Mouse (Mus musculus) megakaryocyte-erythroid progenitor cell, adult 5-6 weeks (primary cell): ENCODE results near the gene Zfp628. TPM values are rescaled to one million over a fixed set of nuclear protein-coding genes. Genes with fewer than 3 reads are reported as not detected.
A peak's percentile ranks its signal among the peaks of the same experiment; 100 is the strongest.
"Not testable (repeated sequence)": the region's sequence is repeated elsewhere in the genome, so short reads cannot be mapped to it uniquely, and the experiment has no call there.

Experiments
- ATAC-seq: replicated peaks from 2 replicates; pipeline ENCODE4 v1.8.0; 2016; ENCODE audit warnings: mild to moderate bottlenecking, inconsistent platforms; ENCODE audit not compliant: severe bottlenecking, poor library complexity, low FRiP score, low TSS enrichment
- total RNA-seq, 2 experiments: library from RNA; stranded (forward) in 1 of 2; stranded (reverse) in 1 of 2; fragments of 200-1000, 215-1000 nt in 1 of 2; fragments of >200 nt in 1 of 2; fragmentation: Nextera tagmentation in 1 of 2; gene quantifications; 2 replicates each; pipeline ENCODE4 v1.2.3; 2014 to 2017

Gene Zfp628
- total RNA-seq (2014; fragmentation: Nextera tagmentation) (8.2 and 11.6 TPM in 2 replicates), total RNA-seq (2017) (1.1 and 1.2 TPM in 2 replicates)

DNA sequence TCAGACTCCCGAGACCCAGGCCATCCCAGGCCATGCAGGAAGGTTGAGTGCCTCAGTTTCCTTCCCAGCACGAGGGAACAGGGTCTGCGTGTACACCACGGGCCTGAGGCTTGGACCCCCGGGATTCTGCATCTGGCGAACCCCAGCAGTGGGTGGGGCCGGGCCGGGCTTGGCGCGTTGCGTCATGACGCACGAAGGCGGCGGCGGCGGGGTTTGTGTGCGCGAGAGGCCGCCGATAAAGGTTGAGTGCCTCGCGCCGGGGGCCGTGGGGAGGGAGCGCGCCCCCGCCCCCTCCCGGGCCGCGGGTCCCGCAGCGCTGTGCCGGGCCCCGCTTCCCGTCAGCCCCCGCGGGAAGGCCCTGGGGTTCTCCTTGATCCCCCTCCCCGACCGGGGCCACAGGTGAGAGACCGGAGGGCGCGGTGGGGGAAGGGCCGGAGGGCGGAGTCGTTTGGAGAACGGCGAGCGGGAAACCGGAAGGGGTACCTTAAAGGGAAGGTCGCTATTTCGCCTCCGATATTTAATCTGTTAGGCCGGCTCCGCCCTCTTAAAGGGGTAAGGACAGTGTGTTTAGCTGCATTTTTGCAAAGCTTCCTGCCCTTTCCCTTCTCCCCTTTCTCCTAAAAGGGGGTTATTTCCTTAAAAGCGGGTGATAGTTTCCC lies at the start of gene Zfp628:
Gene Zfp628, plus strand, starts transcription at position 211 of the 659 bp plus-strand sequence.
- peak; percentile 80 for ATAC-seq

DNA sequence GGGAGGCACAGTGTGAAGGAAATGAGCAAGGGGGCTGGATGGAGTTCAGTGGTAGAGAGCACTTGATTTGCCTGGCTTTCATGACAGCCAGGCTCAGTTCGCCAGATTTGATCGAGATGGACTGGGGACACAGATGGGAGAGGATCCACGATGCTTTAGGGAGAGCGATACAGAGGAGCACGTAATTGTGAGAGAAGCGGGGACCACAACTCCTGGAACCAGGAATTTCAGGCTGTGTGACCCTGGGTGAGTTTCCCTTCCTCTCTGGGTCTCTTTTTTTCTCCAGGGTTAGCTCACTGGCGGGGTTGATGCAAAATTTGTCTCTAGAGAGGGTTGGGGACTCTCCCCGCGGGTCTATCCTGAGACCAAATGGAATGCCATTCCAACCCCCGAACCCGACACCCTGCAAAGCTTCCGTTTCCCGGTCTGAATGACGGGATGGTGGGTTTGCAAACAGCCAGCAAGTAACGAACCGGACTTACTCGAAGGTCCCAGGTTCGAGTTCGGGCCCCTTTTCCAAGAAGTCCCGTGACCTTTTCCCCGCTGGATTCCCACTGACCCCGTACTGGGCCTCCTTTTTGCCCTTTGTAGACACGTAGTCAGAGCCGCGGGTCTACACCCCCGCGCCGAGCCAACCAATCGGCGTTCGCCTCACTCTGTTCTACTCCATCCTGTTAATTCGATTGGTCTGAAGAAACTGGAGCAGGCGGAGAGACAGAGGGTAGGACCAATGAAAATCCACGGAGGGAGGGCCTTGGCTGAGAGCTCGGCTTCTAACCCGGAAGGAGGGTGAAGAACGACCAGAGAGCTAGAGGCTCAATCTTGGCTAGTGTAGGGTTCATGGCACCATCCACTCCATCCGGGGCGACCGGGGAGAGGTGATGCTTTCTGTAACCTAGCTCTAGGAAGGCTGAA lies 49.2 kb upstream of the Zfp628 start:
- ATAC-seq, result peak; percentile 99

DNA sequence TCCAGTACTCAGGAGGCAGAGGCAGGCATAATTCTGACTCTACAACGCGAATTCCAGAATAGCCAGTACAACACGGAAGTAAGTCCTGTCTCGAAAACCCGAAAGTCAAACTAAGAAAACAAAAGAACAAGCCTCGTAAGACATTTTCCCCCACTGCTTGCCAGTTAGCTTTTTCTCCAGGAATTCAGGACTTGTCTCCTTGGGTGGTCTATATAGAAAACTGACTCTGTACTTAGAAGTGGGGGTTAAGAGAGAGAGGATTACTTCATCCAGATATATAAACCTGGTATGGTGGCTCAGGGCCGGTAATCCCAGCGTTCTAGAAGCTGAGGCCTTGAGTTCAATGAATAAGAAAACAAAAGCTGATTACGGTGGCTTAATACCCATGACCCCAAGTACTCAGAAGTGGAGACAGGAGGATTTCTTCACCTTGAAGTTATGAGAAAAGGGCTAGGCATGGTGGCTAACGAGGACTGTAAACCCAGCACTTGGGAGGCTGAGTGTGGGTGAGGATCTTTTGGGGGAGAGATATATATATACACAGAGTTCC lies 48.3 kb upstream of the Zfp628 start:
- no peak for ATAC-seq

DNA sequence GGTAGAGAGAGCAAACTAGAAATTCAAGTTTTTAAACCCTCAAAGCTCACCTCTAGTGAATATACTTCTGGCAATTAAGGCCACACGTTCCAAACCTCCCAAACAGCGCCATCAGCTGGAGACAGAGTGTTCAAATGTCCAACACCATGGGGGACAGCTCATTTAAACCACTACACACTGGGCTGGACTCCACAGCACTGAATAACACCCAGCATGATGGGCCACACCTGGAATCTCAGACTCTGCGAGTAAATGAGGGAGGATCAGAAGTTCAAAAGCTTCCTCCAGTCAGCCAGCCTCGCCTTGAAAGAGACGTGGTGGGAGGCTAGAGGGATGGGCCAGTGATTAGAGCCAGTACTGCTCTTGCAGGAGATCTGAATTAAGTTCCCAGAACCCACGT lies 44.9 kb upstream of the Zfp628 start, which contains the start of gene Isoc2b:
Gene Isoc2b, minus strand, starts transcription at position 126 of the 400 bp plus-strand sequence.
- no peak for ATAC-seq

DNA sequence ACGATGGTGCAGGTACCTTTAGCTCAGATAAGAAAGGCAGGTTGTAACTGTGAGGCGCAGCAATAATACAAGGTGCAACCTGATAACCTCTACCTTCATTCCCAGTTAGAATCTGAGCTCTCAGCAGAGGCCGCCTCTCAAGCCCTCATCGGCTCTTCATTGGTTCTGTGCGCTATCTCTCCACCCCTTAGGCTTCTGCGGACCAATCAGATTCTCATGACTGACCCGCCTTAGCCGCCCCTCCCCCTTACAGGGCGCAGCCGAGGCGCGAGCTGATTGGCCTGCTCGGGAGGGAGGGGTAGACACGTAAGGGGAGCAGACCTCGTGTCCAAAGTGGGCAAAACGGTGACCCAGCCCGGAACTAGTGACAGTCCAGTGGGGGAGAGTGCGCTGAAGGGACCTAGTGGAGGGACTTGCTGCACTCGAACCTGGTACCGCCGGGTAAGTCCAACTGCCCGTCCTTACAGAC lies 38.2 kb upstream of the Zfp628 start, which contains the start of gene Isoc2a:
Gene Isoc2a, plus strand, starts transcription at position 401 of the 469 bp plus-strand sequence.
- peak; percentile 99 for ATAC-seq

DNA sequence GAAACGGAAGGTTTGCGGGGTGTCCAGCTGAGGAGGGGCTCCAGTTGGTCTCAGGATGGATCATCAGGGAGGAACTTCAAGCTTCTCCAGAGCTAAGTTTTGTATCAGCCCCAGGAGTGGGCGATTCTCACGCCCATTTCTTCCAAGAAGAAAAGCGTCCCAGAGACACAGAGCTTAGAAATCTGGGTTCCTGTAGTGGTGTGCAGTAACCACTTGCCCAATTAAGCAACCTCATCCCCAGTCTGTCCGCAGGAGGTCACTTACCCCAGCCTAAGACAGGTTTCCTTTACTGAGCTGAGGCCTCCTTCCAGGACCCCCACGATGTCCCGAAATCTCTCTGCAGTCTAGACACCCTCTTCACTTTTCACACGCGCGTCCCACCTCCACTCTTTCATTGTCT lies 37.8 kb upstream of the Zfp628 start:
- ATAC-seq, result peak; percentile 19

DNA sequence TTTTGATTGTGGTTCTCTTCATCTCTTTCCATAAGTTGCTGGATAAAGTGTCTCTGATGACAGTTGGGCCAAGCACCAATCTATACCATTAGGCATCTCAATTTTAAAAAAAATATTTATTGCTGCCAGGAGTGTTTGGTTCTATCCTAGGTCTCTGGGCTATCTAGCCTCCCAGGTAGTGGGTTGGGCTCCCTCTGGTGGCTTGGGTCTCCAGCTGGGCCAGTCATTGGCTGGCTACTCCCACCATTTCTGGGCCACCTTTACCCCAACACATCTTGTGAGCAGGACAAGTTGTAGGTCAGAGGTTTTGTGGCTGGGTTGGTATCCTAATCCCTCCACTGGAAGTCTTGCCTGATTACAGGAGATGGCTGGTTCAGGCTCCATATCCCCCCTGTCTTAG lies 36.8 kb upstream of the Zfp628 start:
- ATAC-seq, result peak; percentile 49; the same call in 1 of the 2 replicates

DNA sequence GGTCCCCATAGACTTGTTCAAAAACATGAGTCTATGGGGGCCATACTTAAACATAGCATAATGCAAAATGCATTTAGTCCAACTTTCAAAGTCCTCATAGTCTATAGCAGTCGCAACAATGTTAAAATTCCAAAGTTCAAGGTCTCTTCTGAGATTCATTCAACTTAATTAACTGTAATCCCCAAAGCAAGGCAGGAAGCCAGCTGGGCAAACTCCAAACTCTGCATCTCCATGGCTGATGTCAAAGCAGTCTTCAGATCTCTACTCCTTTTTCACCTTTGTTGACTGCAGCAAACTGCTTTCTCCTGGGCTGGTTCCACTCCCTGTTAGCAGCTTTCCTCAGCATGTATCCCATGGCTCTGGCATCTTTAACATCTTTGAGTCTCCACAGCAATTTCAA lies 36.0 kb upstream of the Zfp628 start:
- not testable (repeated sequence) for ATAC-seq

DNA sequence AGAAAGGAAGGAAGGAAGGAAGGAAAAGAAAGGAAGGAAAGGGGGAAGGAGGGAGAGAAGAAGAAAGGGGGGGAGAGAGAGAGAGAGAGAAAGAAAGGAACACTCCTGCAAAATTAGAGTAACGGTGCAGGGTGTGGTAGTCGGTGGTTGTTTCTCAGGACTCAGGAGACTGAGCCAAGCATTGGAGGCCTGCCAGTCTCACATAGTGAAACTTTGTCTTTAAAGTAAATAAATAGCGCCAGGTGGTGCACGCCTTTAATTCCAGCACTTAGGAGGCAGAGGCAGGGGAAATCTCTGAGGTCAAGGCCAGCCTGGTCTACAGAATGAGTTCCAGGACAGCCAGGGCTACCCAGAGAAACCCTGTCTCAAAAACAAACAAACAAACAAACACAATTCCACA lies 28.3 kb upstream of the Zfp628 start:
- ATAC-seq, result no peak

DNA sequence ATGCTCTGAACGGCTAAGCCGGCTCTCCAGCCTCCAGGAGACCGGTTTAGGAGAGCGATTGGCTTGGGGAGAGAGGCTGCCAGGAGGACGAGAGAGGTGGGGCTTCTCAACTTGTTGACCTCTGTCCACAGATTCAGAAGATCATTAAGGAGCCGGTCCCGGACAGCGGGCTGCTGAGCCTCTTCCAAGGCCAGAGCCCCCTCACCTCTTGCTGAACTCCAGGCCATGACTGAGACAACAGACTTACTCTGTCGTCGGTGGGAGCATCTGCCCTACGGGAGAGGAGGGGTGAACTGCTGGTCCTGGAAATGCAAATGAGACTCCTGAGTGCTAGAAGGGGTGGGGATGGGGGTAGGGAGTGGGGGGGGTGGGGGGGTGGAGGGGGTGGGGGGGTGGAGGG lies 19.8 kb upstream of the Zfp628 start:
- ATAC-seq, result no peak

DNA sequence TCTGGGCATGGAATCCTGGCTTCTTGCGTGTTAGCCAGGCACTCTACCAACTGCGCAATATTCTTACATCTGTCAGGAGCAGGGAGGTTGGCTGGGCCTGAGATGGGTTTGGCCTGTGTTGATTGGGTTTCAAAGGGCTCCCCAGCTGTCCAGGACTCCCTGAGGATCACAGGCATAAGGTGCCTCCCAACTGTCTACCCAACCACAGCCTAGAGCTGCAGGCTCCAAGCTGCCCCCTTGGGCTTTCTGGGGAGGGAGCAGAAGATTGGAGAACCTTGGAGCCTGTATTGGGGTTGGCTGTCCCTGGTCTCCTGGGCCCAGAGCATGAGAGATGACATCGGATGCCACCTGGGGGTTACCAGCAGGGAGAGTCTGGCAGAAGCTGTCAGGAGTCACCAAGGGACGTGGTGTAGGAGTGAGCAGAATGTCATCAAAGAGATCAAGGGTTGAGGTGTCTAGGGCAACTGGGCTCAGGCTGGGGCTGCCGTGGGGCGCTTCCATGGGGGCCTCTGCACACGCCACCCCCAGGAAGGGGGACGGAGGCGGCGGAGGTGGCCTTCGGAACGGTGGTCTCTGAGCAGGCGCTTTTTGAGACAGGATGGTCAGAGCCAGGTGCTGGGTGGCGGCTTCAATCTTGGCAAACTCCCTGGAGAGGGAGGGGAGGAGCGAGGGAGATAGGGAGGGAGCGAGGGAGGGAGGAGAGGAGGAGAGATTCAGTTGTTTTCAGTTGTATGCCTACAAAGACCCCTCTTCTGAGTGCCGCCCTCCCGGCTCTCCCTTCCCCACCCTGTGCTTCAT lies 16.0 kb upstream of the Zfp628 start:
- ATAC-seq, result peak; percentile 16; the same call in 1 of the 2 replicates

DNA sequence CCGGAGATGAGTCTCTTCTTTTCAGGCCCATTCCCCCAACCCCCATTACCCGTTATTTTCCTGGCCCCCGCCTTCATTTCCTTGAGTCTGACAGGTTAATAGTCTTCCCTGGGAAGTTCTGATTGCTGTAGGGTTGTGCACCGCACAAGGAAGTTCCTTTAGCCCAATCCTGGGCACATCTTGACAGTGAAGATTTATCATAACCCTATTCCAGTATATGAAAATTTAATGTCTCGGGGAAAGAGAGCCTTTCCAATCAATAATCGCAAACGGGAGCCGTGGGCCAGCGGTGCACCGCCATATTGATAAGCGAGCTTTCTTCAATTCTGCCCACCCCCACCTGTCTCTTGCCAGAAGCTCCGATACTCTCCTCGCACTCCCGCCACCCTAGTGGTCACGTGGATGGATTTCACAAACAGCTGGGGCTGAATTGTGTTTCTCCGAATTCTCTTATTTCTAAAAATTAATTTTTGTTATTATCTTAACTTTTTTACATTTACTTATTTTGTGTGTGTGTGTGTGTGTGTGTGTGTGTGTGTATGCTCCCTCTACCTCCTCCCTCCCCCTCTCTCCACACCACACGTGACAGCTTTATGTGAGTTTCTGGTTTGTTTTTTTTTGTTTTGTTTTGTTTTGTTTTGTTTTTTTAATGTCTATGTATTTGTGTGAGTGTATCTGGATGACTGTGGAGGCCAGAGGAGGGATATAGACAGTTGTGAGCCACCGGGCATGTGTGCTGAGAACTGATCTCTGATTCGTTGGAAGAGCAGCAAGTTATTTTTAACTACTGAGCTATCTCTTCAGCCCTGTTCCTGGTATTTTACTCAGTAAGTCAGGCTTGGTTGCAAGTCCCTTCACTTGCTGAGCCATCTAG lies 15.1 kb upstream of the Zfp628 start:
- peak; percentile 79 for ATAC-seq

DNA sequence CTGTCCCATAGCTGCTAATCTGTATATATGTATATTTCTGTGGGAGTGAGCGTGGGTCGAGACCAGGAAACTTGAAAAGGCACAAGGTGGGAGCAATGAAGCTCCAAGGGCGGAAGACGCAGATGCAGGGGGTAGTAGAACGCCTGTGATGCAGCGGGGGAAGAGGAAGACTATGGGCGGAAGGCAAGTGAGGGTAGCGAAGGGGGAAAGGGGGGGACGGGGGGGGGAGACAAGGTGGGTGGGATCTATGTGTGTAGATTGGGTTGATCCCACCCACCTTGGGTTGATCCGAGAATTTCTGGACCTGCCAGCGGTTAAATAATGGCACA lies 14.5 kb upstream of the Zfp628 start:
- no peak for ATAC-seq

DNA sequence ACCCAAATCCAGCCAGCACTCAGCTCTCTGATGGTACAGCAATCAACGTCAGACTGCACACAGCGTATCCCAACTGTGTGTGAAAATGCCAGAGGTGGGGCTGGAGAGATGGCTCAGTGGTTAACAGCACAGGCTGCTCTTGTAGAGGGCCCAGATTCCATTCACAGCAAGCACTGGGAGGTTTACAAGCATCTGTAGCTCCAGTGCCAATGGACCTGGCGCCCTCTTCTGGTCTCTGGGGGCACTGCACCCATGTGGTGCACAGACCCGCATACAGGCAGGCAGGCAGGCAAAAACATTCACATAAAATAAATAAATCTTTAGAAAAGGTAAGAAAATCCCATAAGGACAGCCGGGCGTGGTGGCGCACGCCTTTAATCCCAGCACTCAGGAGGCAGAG lies 13.8 kb upstream of the Zfp628 start:
- ATAC-seq, result peak; percentile 51; the same call in 1 of the 2 replicates

DNA sequence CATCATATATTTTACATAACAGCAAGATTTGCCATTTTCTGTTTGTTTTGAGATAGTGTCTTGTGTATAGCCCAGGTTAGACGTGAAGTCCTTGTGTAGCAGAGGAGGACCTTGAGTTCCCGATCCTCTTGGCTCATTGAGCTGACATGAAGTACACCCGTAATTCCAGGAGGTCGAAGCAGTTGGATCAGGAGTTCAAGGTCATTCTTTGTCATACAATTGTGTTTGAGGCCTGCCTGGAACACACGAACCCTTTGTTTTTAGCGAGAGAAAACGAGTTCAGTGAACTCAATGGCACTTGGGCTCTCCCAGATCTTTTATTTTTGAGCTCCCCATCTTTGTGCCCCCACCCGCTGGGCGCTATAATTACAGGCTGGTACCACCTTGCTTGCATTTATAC lies 12.6 kb upstream of the Zfp628 start:
- no peak for ATAC-seq

DNA sequence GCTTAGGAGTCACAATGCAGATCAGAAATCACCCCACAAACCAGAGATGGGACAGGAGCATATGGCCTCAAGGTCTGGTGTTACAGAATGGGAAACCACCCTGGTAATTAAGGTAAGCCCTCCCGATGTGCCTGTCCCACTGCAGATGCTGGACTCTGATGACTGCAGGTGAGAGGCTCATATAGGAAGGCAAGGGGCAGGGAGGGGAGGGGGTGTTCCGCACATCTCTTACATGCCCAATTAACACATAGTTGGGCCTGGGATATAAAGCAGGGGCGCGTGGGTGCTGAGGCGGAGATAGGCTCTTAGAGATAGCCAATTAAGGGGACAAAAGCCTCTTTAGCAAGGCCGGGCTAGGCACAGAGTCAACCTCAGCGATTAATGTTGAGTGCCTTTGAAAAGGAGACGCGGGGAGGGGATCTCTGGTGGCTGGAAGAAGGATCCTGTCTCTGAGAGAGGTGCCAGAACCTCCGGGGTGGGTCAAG lies 8.5 kb upstream of the Zfp628 start, which contains the start of gene Gm36210:
Gene Gm36210, minus strand, starts transcription at position 51 of the 485 bp plus-strand sequence.
- no peak for ATAC-seq

DNA sequence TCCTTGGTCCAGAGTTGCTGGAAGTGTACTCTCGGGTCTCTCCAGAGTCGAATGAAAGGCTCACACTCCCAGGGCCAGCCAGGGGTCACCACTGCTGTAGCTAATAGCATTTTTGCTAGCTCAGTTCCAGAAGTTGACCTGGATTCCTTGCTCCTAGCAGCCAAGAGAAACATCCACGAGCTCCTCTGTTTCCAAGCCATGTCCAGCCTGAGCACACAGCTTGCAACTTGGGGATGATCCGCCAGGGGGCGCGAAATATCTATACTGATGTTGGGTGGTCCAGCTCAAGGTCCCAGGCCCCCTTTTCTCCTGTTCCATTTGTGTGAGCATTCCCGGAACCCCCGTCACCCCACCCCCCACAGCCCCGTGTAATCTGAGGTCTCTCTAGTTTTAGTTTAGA lies 3.5 kb upstream of the Zfp628 start:
- ATAC-seq, result no peak

DNA sequence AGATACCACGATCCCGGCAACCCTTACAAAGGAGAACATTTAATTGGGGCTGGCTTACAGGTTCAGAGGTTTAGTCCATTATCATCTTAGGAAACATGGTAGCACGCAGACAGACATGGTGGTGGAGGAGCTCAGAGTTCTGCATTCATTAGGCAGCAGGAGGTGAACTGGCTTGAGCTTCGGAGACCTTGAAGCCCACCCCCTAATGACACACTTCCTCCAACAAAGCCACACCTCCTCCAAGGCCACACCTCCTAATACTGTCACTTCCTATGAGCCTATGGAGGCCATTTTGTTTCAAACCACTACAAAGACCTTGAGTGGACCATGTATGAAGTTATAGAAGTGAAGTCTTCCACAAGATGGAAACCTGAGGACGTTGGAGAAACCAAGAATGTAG lies 2.8 kb upstream of the Zfp628 start:
- ATAC-seq, result no peak
